Mouse (Mus musculus) embryonic fibroblast, embryonic 13.5 days (primary cell): ENCODE measurements around the gene Brca1. TPM values are rescaled to one million over a fixed set of nuclear protein-coding genes. Genes with fewer than 3 reads are reported as not detected.
A peak's percentile ranks its signal among the peaks of the same experiment; 100 is the strongest.
"Not testable (repeated sequence)": the region's sequence is repeated elsewhere in the genome, so short reads cannot be mapped to it uniquely, and the experiment has no call there.

ENCODE experiments used
- H3K27ac ChIP-seq: 2 replicates; pipeline ENCODE4 v1.5.1; 2012; ENCODE audit warnings: low read length, control low read depth, inconsistent platforms; ENCODE audit not compliant: insufficient read depth
- H3K4me1 ChIP-seq: 2 replicates; pipeline ENCODE4 v1.6.1; 2011; ENCODE audit warnings: low read length; ENCODE audit not compliant: control insufficient read depth, insufficient read depth
- H3K4me3 ChIP-seq: 2 replicates; pipeline ENCODE4 v1.5.1; 2011; ENCODE audit warnings: mild to moderate bottlenecking, control low read depth, low read length; ENCODE audit not compliant: insufficient read depth
- CTCF ChIP-seq: IDR thresholded peaks from 2 replicates; pipeline ENCODE4 v1.5.1; 2011; ENCODE audit warnings: mild to moderate bottlenecking, control low read depth, low read length, moderate library complexity, borderline replicate concordance; ENCODE audit not compliant: insufficient read depth
- POLR2A ChIP-seq: IDR thresholded peaks from 2 replicates; pipeline ENCODE4 v1.6.1; 2011; ENCODE audit warnings: low read depth, mild to moderate bottlenecking, control low read depth, low read length, moderate library complexity
- polyA plus RNA-seq: library from polyadenylated mRNA; stranded (reverse); fragments of >200 nt; gene quantifications from 2 replicates; pipeline ENCODE4 v1.2.4, GENCODE M21; 2011; ENCODE audit warnings: low read depth; ENCODE audit not compliant: missing spikeins, insufficient read length

Gene Brca1
- polyA plus RNA-seq, 1 experiment = 11.2 TPM

- H3K4me3 ChIP-seq = no peak overlapping the region
- H3K4me1 ChIP-seq = no peaks in the 10 kb centered on the region
- H3K27ac ChIP-seq = no peak overlapping the region
- TF ChIP-seq POLR2A (no peak), CTCF (no peak)
Measured at GRCm38 (mm10) chr11:101474298-101474697, 77.5 kb downstream of the Brca1 start.

GRCm38 (mm10) chr11:101473686-101474085, 78.1 kb downstream of the Brca1 start:
- not testable (repeated sequence) for H3K4me3 ChIP-seq, H3K27ac ChIP-seq, H3K4me1 ChIP-seq

DNA sequence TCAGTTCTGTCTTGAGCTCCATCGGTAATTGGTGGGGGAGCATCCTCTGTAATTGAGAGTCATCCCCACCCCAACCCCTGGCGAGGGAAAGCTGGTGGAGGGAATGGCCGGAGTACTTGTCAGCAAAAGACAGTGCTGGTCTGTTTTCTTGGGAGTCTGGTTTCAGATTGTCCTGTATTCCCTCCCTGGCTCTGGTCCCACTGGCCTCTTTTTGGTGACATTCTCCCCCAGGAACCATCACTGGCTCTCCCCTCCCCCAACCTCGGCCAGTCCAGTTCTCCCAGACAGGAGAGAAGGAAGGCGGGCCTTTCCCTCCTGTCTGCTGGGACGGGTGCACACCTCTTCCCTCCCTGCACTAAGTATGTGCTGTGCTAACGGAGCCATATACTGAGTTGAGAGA, 79.4 kb downstream of the Brca1 start:
- TF ChIP-seq POLR2A (no peak), CTCF (no peak)
- Histone ChIP-seq H3K27ac (no peak overlapping the region), H3K4me3 (no peak overlapping the region)

GRCm38 (mm10) chr11:101471926-101472325, 79.8 kb downstream of the Brca1 start:
- Histone ChIP-seq H3K4me1 (0 out of 2 replicates have a peak, but pooled peaks cover 5% of the 10 kb centered on the region), H3K4me3 (no peak overlapping the region), H3K27ac (no peak overlapping the region)
- TF ChIP-seq POLR2A = no peak

More for the DNA sequence above, 79.4 kb downstream of the Brca1 start:
- 0 out of 2 replicates have a peak, but pooled peaks cover 5% of the 10 kb centered on the region for H3K4me1 ChIP-seq

DNA sequence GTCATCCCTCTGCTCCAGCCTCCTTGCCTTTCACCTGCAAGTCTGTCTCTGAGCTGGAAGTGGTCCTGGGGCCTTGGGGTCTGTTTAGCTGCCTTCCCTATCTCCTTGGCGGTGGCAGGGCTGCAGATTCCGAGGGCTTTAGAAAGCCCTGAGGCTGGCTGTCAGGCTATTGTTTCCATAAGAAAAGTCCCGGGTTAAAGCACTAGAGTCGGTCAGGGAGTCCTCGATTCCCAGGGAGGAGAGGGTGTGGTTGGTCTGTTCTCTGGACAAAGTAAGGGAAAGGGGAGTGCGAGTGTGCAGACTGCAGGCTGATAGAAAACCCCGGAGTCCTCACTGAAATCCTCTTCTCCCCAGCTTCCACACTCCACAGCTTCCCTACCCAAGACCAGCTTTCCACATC, 81.5 kb downstream of the Brca1 start:
- H3K4me3 ChIP-seq = no peak overlapping the region
- TF ChIP-seq CTCF = no peak
- TF ChIP-seq POLR2A = no peak
- H3K4me1 ChIP-seq = 0 out of 2 replicates have a peak, but pooled peaks cover 5% of the 10 kb centered on the region
- no peak overlapping the region for H3K27ac ChIP-seq

DNA sequence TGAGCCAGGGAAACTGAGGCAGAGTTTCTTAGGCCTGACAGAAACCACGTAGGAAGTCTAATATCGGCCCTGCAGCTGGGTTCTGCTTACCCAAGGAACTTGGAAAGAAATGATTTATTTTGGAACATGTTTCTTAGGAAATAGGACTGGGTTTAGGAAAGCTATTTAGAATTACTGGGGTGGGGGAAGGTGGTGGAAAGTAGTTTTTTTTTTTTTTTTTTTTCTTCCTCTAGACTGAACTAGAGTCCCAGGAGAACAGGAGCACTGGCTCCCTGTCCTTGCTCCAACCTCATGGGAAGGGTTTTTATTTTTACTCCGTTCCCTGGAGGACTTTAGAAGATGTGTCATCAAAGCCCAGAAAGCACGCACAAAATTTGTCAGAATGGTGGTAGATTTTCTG, 82.6 kb downstream of the Brca1 start:
- Histone ChIP-seq H3K4me3 (no peak overlapping the region), H3K4me1 (0 out of 2 replicates have a peak, but pooled peaks cover 5% of the 10 kb centered on the region), H3K27ac (no peak overlapping the region)
- no peak for TF ChIP-seq CTCF
- no peak for TF ChIP-seq POLR2A

- H3K4me1 ChIP-seq = 0 out of 2 replicates have a peak, but pooled peaks cover 5% of the 10 kb centered on the region
- H3K27ac ChIP-seq = no peak overlapping the region
- TF ChIP-seq POLR2A = no peak
- no peak for TF ChIP-seq CTCF
- peak overlapping the region; percentile 71 for H3K4me3 ChIP-seq
Measured at GRCm38 (mm10) chr11:101468731-101469130, 83.0 kb downstream of the Brca1 start.

- 0 out of 2 replicates have a peak, but pooled peaks cover 5% of the 10 kb centered on the region for H3K4me1 ChIP-seq
- no peak overlapping the region for H3K27ac ChIP-seq
- TF ChIP-seq POLR2A = peak; percentile 5; the same call in 1 of the 2 replicates
- TF ChIP-seq CTCF = no peak
- H3K4me3 ChIP-seq = peak overlapping the region; percentile 71
Measured at GRCm38 (mm10) chr11:101468263-101468688, 83.5 kb downstream of the Brca1 start.

DNA sequence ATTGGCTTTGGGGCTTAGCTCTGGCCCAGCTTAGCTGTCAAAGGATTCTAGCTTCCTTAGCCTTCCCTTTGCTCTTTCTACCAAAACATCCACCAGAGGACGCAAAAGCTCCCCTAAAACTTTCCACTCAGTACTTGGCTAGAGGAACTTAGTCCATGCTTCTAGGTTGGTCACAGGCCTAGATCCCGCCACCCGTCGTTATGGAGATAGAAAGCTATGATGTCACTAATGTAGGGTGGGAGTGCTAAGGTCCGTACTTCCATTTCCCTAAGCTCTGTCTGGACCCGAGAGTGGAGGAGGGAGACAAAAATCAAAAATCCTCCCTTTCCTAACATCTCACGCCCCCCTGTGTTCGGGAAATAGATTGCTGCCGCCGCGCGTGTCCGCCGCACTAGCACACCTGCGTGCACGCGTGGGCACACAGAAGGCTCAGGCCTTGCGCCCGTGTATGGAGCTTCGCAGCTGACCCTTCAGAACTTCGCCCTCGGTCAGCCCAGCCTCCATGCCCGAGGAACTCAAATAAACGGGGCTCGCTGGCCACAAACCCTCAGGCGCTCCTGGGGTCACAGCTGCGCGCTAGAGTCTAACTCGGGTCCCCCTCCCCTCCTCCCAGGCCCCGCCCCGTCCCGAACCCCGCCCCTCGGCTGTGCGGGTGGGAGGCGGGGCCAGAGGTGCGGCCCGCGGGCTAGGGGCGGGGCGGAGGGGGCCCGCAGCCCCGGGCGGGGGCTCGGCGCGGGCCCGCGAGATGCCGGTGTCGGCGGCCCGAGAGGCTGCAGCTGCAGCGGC, 84.1 kb downstream of the Brca1 start:
- 0 out of 2 replicates have a peak, but pooled peaks cover 5% of the 10 kb centered on the region for H3K4me1 ChIP-seq
- no peak overlapping the region for H3K27ac ChIP-seq
- H3K4me3 ChIP-seq = peak overlapping the region; percentile 71
- TF ChIP-seq POLR2A (0 out of 2 replicates have a peak, but pooled peaks have one; percentile 18), CTCF (0 out of 2 replicates have a peak, but pooled peaks have one; percentile 14)

DNA sequence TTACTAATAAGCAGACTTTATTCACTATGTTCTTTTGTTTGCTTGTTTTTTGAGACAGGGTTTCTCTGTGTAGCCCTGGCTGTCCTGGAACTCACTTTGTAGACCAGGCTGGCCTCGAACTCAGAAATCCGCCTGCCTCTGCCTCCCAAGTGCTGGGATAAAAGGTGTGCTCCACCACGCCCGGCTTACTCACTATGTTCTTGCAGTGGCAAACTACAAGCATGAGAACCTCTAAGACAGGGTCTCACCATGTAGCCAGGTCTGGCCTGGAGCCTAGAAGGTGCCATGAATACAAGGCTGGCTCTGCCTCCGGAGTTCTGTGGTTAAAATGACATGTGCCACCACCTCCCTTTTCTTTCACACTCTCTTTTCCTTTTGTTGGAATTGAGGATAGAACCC, 85.2 kb downstream of the Brca1 start:
- peak overlapping the region; percentile 57 for H3K4me3 ChIP-seq
- H3K27ac ChIP-seq, H3K4me1 ChIP-seq: not testable (repeated sequence)
